Mouse (Mus musculus) induced T-regulatory cell, adult 2 months (primary cell): Measurements from ENCODE around the gene Abcg5.

Source experiments
- DNase-seq: peaks from one replicate; pipeline ENCODE4 v3.0.0-alpha.2; 2012; ENCODE audit warnings: low read depth

The Abcg5 gene

GRCm38 (mm10) chr17:84608606-84609005 is 74.2 kb downstream of the Abcg5 start:
- DNase-seq: no peak
